19 mouse cellular contexts compared by ENCODE assay signal in genomic region chr13:41020494-41020893, GRCm38 (mm10). TPM values are rescaled to one million over a fixed set of nuclear protein-coding genes. Genes with fewer than 3 reads are reported as not detected.
DNase-seq lines count a peak whose midpoint lies in the region; ATAC-seq and TF ChIP-seq lines count a peak whose summit lies in the region.
"Had no signal": no experiment of that assay in that cellular context is flagged by ENCODE, and none has a peak within 500 bp of the region (broad histone marks: within the 10 kb centered on the region; RNA-seq: fewer than 3 reads in every experiment).

No protein-coding gene starts in this region.

- intact Hi-C loops in heart, postnatal 36 days (cut with DNase I): no loop called here

- peak; percentile 53; the same call in 1 of the 2 replicates for ATAC-seq in heart, embryonic 12.5 days (ENCODE audit: insufficient number of reproducible peaks, low FRiP score)
- no peak for ATAC-seq in liver, embryonic 16.5 days (ENCODE audit: low read depth)
- ATAC-seq: forebrain, embryonic 15.5 days had no signal

- no peak for TF ChIP-seq POLR2A in MEL (IDR thresholded peaks at IDR 0.05; ENCODE audit: control insufficient read depth in 1 of 2, insufficient read depth in 1 of 2, low read depth in 1 of 2, low read length in 2 of 2, poor library complexity in 1 of 2)

- H3K4me3 ChIP-seq in heart, embryonic 12.5 days: no peak overlapping the region
- H3K4me3 ChIP-seq in MEL (ENCODE audit: control insufficient read depth in 1 of 2, insufficient read depth in 1 of 2, low read depth in 2 of 2, low read length in 2 of 2): no peak overlapping the region
- peak overlapping the region; percentile 78 for H3K4me3 ChIP-seq in liver, embryonic 16.5 days (ENCODE audit: low read depth, low read length)
- no peak overlapping the region for H3K4me3 ChIP-seq in hindbrain, embryonic 10.5 days
- H3K4me3 ChIP-seq: forebrain, embryonic 15.5 days had no signal

- TF ChIP-seq EP300 in MEL (IDR thresholded peaks at IDR 0.05; ENCODE audit: low read depth in 1 of 2, low read length in 2 of 2): peak in 1 of 2 experiments; percentile 36; a peak in 1 of 4 replicates

- no peak overlapping the region for H3K27ac ChIP-seq in heart, embryonic 12.5 days (ENCODE audit: poor library complexity, severe bottlenecking)
- no peak overlapping the region for H3K27ac ChIP-seq in MEL (ENCODE audit: control insufficient read depth, low read depth, low read length)
- H3K27ac ChIP-seq in liver, embryonic 16.5 days (ENCODE audit: low read length): peak overlapping the region; percentile 94
- no peak overlapping the region for H3K27ac ChIP-seq in hindbrain, embryonic 10.5 days
- H3K27ac ChIP-seq: forebrain, embryonic 15.5 days had no signal

- no peak for TF ChIP-seq CTCF in MEL (IDR thresholded peaks at IDR 0.05 in 2 of 3, conservative IDR thresholded peaks at IDR 0.05 in 1 of 3; ENCODE audit: control insufficient read depth in 1 of 3, insufficient read depth in 1 of 3, low read depth in 2 of 3, low read length in 3 of 3, poor library complexity in 1 of 3, severe bottlenecking in 1 of 3)

- peaks cover 64% of the 10 kb centered on the region for H3K36me3 ChIP-seq in heart, embryonic 12.5 days
- H3K36me3 ChIP-seq in MEL (ENCODE audit: control insufficient read depth in 1 of 2, insufficient read depth in 2 of 2, low read length in 2 of 2): peaks cover 4 to 26% of the 10 kb centered on the region in 2 experiments
- H3K36me3 ChIP-seq in liver, embryonic 16.5 days (ENCODE audit: control insufficient read depth, insufficient read depth): peaks cover 47% of the 10 kb centered on the region
- peaks cover 59% of the 10 kb centered on the region for H3K36me3 ChIP-seq in hindbrain, embryonic 10.5 days

- no peaks in the 10 kb centered on the region for H3K27me3 ChIP-seq in heart, embryonic 12.5 days (replicated peaks)
- H3K27me3 ChIP-seq in MEL (ENCODE audit: control insufficient read depth in 1 of 2, insufficient read depth in 2 of 2, low read length in 2 of 2): no peaks in the 10 kb centered on the region
- H3K27me3 ChIP-seq in liver, embryonic 16.5 days (ENCODE audit: control insufficient read depth, insufficient read depth, low read depth, low read length): no peaks in the 10 kb centered on the region
- no peaks in the 10 kb centered on the region for H3K27me3 ChIP-seq in hindbrain, embryonic 10.5 days (ENCODE audit: insufficient read depth, poor library complexity, severe bottlenecking)
- H3K27me3 ChIP-seq: forebrain, embryonic 15.5 days had no signal

- H3K4me1 ChIP-seq in heart, embryonic 12.5 days (replicated peaks): peaks cover 38% of the 10 kb centered on the region
- H3K4me1 ChIP-seq in MEL (ENCODE audit: control insufficient read depth in 1 of 2, insufficient read depth in 2 of 2, low read length in 2 of 2): peaks cover 5 to 31% of the 10 kb centered on the region in 2 experiments
- peaks cover 51% of the 10 kb centered on the region for H3K4me1 ChIP-seq in liver, embryonic 16.5 days (ENCODE audit: control insufficient read depth, low read depth, low read length)
- H3K4me1 ChIP-seq in hindbrain, embryonic 10.5 days (replicated peaks): peaks cover 26% of the 10 kb centered on the region

- peak overlapping the region; percentile 18 for H3K4me2 ChIP-seq in heart, embryonic 12.5 days
- peak overlapping the region; percentile 85 for H3K4me2 ChIP-seq in liver, embryonic 16.5 days (ENCODE audit: low read depth, low read length)
- H3K4me2 ChIP-seq: forebrain, embryonic 15.5 days; lung, embryonic 14.5 days had no signal

- no peak overlapping the region for H3K9ac ChIP-seq in heart, embryonic 12.5 days
- H3K9ac ChIP-seq in MEL (ENCODE audit: control insufficient read depth, low read depth, low read length, poor library complexity, severe bottlenecking): no peak overlapping the region
- peak overlapping the region; percentile 41 for H3K9ac ChIP-seq in liver, embryonic 16.5 days (ENCODE audit: low read depth, low read length)
- H3K9ac ChIP-seq: forebrain, embryonic 15.5 days; lung, embryonic 14.5 days had no signal

- no peak for DNase-seq in heart, postnatal 36 days
- DNase-seq in MEL (ENCODE audit: low read depth, low spot score): no peak
- DNase-seq in c-Kit-positive CD71-positive TER-119-positive erythroid progenitor cells, embryonic 14.5 days (ENCODE audit: low spot score): peak; percentile 64
- DNase-seq in hindbrain, embryonic 10.5 days (ENCODE audit: low spot score): no peak
- no peak for DNase-seq in kidney, postnatal 36 days
- DNase-seq: adrenal gland, postnatal 36 days; B cell, adult 2 months; cerebellum, postnatal 10 days; heart, postnatal 4 days; kidney, adult 8-10 months; kidney, postnatal 25 days; layer of hippocampus, adult 9-11 months; lung, embryonic 14.5 days; thymus, adult 2 months had no signal

- no peaks in the 10 kb centered on the region for H3K9me3 ChIP-seq in heart, embryonic 12.5 days (replicated peaks)
- no peaks in the 10 kb centered on the region for H3K9me3 ChIP-seq in MEL (replicated peaks; ENCODE audit: insufficient read depth, low read length)
- no peaks in the 10 kb centered on the region for H3K9me3 ChIP-seq in liver, embryonic 16.5 days (replicated peaks; ENCODE audit: control insufficient read depth, low read length)
- no peaks in the 10 kb centered on the region for H3K9me3 ChIP-seq in hindbrain, embryonic 10.5 days
- H3K9me3 ChIP-seq: forebrain, embryonic 15.5 days had no signal

- WGBS in heart, embryonic 12.5 days: 17% methylated on average over 7 of the region's 7 CpGs
- WGBS in liver, embryonic 16.5 days (ENCODE audit: insufficient replicate concordance): 17% methylated on average over 7 of the region's 7 CpGs
- 65% methylated on average over 7 of the region's 7 CpGs for WGBS in hindbrain, embryonic 10.5 days

- peaks cover 19% of the 10 kb centered on the region for H3K79me2 ChIP-seq in MEL (ENCODE audit: control insufficient read depth, insufficient read depth, low read length, poor library complexity)

- no peak for TF ChIP-seq RAD21 in MEL (IDR thresholded peaks at IDR 0.05; ENCODE audit: low read depth, low read length)

TF ChIP-seq in MEL, 35 proteins besides CTCF, POLR2A, EP300 and RAD21:
- TF ChIP-seq TAL1 (IDR thresholded peaks at IDR 0.05; ENCODE audit: low read length) (peak; percentile 64), CHD2 (IDR thresholded peaks at IDR 0.05; ENCODE audit: low read length) (no peak), SIN3A (IDR thresholded peaks at IDR 0.05; ENCODE audit: low read length) (0 out of 2 replicates have a peak, but pooled peaks have one; percentile 19), UBTF (IDR thresholded peaks at IDR 0.05; ENCODE audit: borderline replicate concordance, insufficient read depth, low read depth, low read length) (no peak), ETS1 (IDR thresholded peaks at IDR 0.05; ENCODE audit: low read depth, low read length) (peak; percentile 39), MAZ (IDR thresholded peaks at IDR 0.05; ENCODE audit: low read depth, low read length) (no peak), TCF12 (IDR thresholded peaks at IDR 0.05; ENCODE audit: low read depth, low read length) (peak; percentile 40; the same call in 1 of the 2 replicates)

RNA-seq across cellular contexts. Expression of gene Tmem14c, which starts 4.4 kb away (rescaled TPM):
- polyA plus RNA-seq in heart, embryonic 12.5 days (2016; fragmentation: Nextera tagmentation; extraction: Ambion mirVana): 211 and 228 TPM in 2 replicates
- total RNA-seq in heart, postnatal 36 days (2021): 100 to 1,000 TPM; 180 to 198 TPM
- 260 and 319 TPM in 2 replicates for total RNA-seq in MEL (2012; rRNA removed)
- 100 to 1,000 TPM in 1 of 2 experiments, not detected in 1; 294 TPM for polyA plus RNA-seq in MEL (2012; ENCODE audit: insufficient read depth in 1 of 2, insufficient read length in 2 of 2, low read depth in 1 of 2, low replicate concordance in 2 of 2, missing spikeins in 1 of 2)
- 569 and 646 TPM in 2 replicates for polyA plus RNA-seq in liver, embryonic 16.5 days (2015; fragmentation: Nextera tagmentation; extraction: Ambion mirVana)
- 211 and 234 TPM in 2 replicates for polyA plus RNA-seq in hindbrain, embryonic 10.5 days (2016; fragmentation: Nextera tagmentation; extraction: Ambion mirVana)

RNA-seq across cellular contexts. Expression of gene Pak1ip1, which starts 19.7 kb away (rescaled TPM):
- polyA plus RNA-seq in heart, embryonic 12.5 days (2016; fragmentation: Nextera tagmentation; extraction: Ambion mirVana): 54.2 and 55.5 TPM in 2 replicates
- total RNA-seq in heart, postnatal 36 days (2021): 10 to 100 TPM; 26.5 to 29.6 TPM
- total RNA-seq in MEL (2012; rRNA removed): 94.5 and 109 TPM in 2 replicates
- polyA plus RNA-seq in MEL (2012; ENCODE audit: insufficient read depth in 1 of 2, insufficient read length in 2 of 2, low read depth in 1 of 2, low replicate concordance in 2 of 2, missing spikeins in 1 of 2): 100 to 1,000 TPM in 1 of 2 experiments, not detected in 1; 101 TPM
- polyA plus RNA-seq in liver, embryonic 16.5 days (2015; fragmentation: Nextera tagmentation; extraction: Ambion mirVana): 49.6 and 52.7 TPM in 2 replicates
- polyA plus RNA-seq in hindbrain, embryonic 10.5 days (2016; fragmentation: Nextera tagmentation; extraction: Ambion mirVana): 75.8 and 80.5 TPM in 2 replicates

RNA-seq across cellular contexts. Expression of gene Mak, which starts 59.0 kb away (rescaled TPM):
- 0.24 and 0.38 TPM in 2 replicates for polyA plus RNA-seq in heart, embryonic 12.5 days (2016; fragmentation: Nextera tagmentation; extraction: Ambion mirVana)
- not detected for total RNA-seq in heart, postnatal 36 days (2021)
- total RNA-seq in MEL (2012; rRNA removed): not detected in 2 replicates
- polyA plus RNA-seq in MEL (2012; ENCODE audit: insufficient read depth in 1 of 2, insufficient read length in 2 of 2, low read depth in 1 of 2, low replicate concordance in 2 of 2, missing spikeins in 1 of 2): not detected
- polyA plus RNA-seq in liver, embryonic 16.5 days (2015; fragmentation: Nextera tagmentation; extraction: Ambion mirVana): 0.08 and 0.11 TPM in 2 replicates
- polyA plus RNA-seq in hindbrain, embryonic 10.5 days (2016; fragmentation: Nextera tagmentation; extraction: Ambion mirVana): 0.91 and 1.8 TPM in 2 replicates
- total RNA-seq: adrenal gland, postnatal 36 days; gastrocnemius, adult 18-20 months; granulocyte monocyte progenitor cell, adult 5-6 weeks; heart, postnatal 4 days had no signal
